Comparison of ENCODE assay signal across 8 mouse cellular contexts in genomic region chr8:85298600-85299433, GRCm38 (mm10). TPM values are rescaled to one million over a fixed set of nuclear protein-coding genes. Genes with fewer than 3 reads are reported as not detected.
DNase-seq lines count a peak whose midpoint lies in the region; ATAC-seq and TF ChIP-seq lines count a peak whose summit lies in the region.

No protein-coding gene starts in this region.

- H3K9me3 ChIP-seq in CH12.LX (replicated peaks; ENCODE audit: low read length), result no peaks in the 10 kb centered on the region
- no peaks in the 10 kb centered on the region for H3K9me3 ChIP-seq in embryonic facial prominence, embryonic 12.5 days
- no peaks in the 10 kb centered on the region for H3K9me3 ChIP-seq in hindbrain, embryonic 11.5 days (ENCODE audit: control insufficient read depth, low read length)
- no peaks in the 10 kb centered on the region for H3K9me3 ChIP-seq in limb, embryonic 12.5 days
- no peaks in the 10 kb centered on the region for H3K9me3 ChIP-seq in midbrain, embryonic 14.5 days (ENCODE audit: control insufficient read depth, low read length)

- no peak for TF ChIP-seq POLR2A in cerebellum, adult 2 months (IDR thresholded peaks at IDR 0.05; ENCODE audit: borderline replicate concordance, insufficient read depth, low read length)
- no peak for TF ChIP-seq POLR2A in CH12.LX (IDR thresholded peaks at IDR 0.05; ENCODE audit: low read depth, low read length)

- under 1% methylated on average over 52 of the region's 53 CpGs for WGBS in cerebellum, adult 2 months
- WGBS in embryonic facial prominence, embryonic 12.5 days, result under 1% methylated on average over 53 of the region's 53 CpGs
- under 1% methylated on average over 47 of the region's 53 CpGs for WGBS in hindbrain, embryonic 11.5 days
- WGBS in limb, embryonic 12.5 days, result under 1% methylated on average over 53 of the region's 53 CpGs
- WGBS in midbrain, embryonic 14.5 days, result under 1% methylated on average over 53 of the region's 53 CpGs

- H3K9ac ChIP-seq in CH12.LX (ENCODE audit: insufficient read depth, low read depth), result peak overlapping the region; percentile 79
- peak overlapping the region; percentile 82 for H3K9ac ChIP-seq in embryonic facial prominence, embryonic 12.5 days
- peak overlapping the region; percentile 92 for H3K9ac ChIP-seq in hindbrain, embryonic 11.5 days (ENCODE audit: low read depth, low read length)
- H3K9ac ChIP-seq in limb, embryonic 12.5 days (replicated peaks), result peak overlapping the region; percentile 91
- H3K9ac ChIP-seq in midbrain, embryonic 14.5 days (replicated peaks; ENCODE audit: low read length), result peak overlapping the region; percentile 87

- dilution Hi-C loops in CH12.LX (cut with MboI; ENCODE audit: extremely low pct_ligation_motif_present, extremely low pct_unique_long_range_greater_than_20kb, low sequenced_read_pairs), result no loop called here

- no peak for TF ChIP-seq RAD21 in CH12.LX (IDR thresholded peaks at IDR 0.05; ENCODE audit: low read depth, low read length)

- in situ Hi-C loops in CH12.LX (cut with MboI; ENCODE audit: low pct_ligation_motif_present, low pct_unique_long_range_greater_than_20kb, low sequenced_read_pairs), result no loop called here

- H3K27ac ChIP-seq in cerebellum, adult 2 months (ENCODE audit: insufficient read depth, low read length), result no peak overlapping the region; the same call in 1 of the 2 replicates
- peak overlapping the region; percentile 22; the same call in 1 of the 2 replicates for H3K27ac ChIP-seq in CH12.LX (ENCODE audit: insufficient read depth, low read depth)
- peak overlapping the region; percentile 97 for H3K27ac ChIP-seq in embryonic facial prominence, embryonic 12.5 days
- peak overlapping the region; percentile 94 for H3K27ac ChIP-seq in hindbrain, embryonic 11.5 days (ENCODE audit: low read depth, low read length)
- peak overlapping the region; percentile 95 for H3K27ac ChIP-seq in limb, embryonic 12.5 days
- peak overlapping the region; percentile 95 for H3K27ac ChIP-seq in midbrain, embryonic 14.5 days (replicated peaks; ENCODE audit: low read depth, low read length)

- no peaks in the 10 kb centered on the region for H3K27me3 ChIP-seq in cerebellum, adult 2 months (ENCODE audit: control insufficient read depth, insufficient read depth, low read length)
- H3K27me3 ChIP-seq in CH12.LX (replicated peaks), result no peaks in the 10 kb centered on the region
- H3K27me3 ChIP-seq in embryonic facial prominence, embryonic 12.5 days, result no peaks in the 10 kb centered on the region
- H3K27me3 ChIP-seq in hindbrain, embryonic 11.5 days (ENCODE audit: control insufficient read depth, insufficient read depth, low read length), result no peaks in the 10 kb centered on the region
- no peaks in the 10 kb centered on the region for H3K27me3 ChIP-seq in limb, embryonic 12.5 days
- no peaks in the 10 kb centered on the region for H3K27me3 ChIP-seq in midbrain, embryonic 14.5 days (ENCODE audit: control insufficient read depth, insufficient read depth, low read length)

- peak in 1 of 2 experiments; percentile 12 for DNase-seq in cerebellum, adult 2 months
- DNase-seq in cerebellum, postnatal 36 days, result no peak
- DNase-seq in CH12.LX (ENCODE audit: extremely low read depth), result peak; percentile 81
- DNase-seq in hindbrain, embryonic 11.5 days (ENCODE audit: low spot score), result peak; percentile 31
- DNase-seq in midbrain, embryonic 14.5 days, result peak; percentile 39

- H3K79me2 ChIP-seq in CH12.LX (replicated peaks; ENCODE audit: control insufficient read depth, extremely low read depth, insufficient read depth, poor library complexity, severe bottlenecking), result peaks cover 66% of the 10 kb centered on the region

- no peak for TF ChIP-seq CTCF in cerebellum, adult 2 months (IDR thresholded peaks at IDR 0.05; ENCODE audit: borderline replicate concordance, insufficient read depth, low read depth, low read length)
- TF ChIP-seq CTCF in CH12.LX (conservative IDR thresholded peaks at IDR 0.05 in 1 of 2, IDR thresholded peaks at IDR 0.05 in 1 of 2; ENCODE audit: low read depth in 2 of 2, low read length in 2 of 2), result no peak

- H3K36me3 ChIP-seq in CH12.LX (replicated peaks in 1 of 2; ENCODE audit: control insufficient read depth in 1 of 2, insufficient read depth in 1 of 2, low read length in 1 of 2), result peaks cover 10 to 33% of the 10 kb centered on the region in 2 experiments
- H3K36me3 ChIP-seq in embryonic facial prominence, embryonic 12.5 days, result peaks cover 14% of the 10 kb centered on the region
- H3K36me3 ChIP-seq in hindbrain, embryonic 11.5 days (ENCODE audit: control insufficient read depth, insufficient read depth, low read length), result 0 out of 2 replicates have a peak, but pooled peaks cover 2% of the 10 kb centered on the region
- peaks cover 24% of the 10 kb centered on the region for H3K36me3 ChIP-seq in limb, embryonic 12.5 days
- peaks cover 15% of the 10 kb centered on the region for H3K36me3 ChIP-seq in midbrain, embryonic 14.5 days (ENCODE audit: control insufficient read depth, insufficient read depth, low read length)

- peak overlapping the region; percentile 37 for H3K4me2 ChIP-seq in CH12.LX (ENCODE audit: insufficient read depth, low read depth, poor library complexity, severe bottlenecking)
- H3K4me2 ChIP-seq in embryonic facial prominence, embryonic 12.5 days (replicated peaks), result peak overlapping the region; percentile 71
- peak overlapping the region; percentile 83 for H3K4me2 ChIP-seq in hindbrain, embryonic 11.5 days (replicated peaks; ENCODE audit: low read depth, low read length)
- H3K4me2 ChIP-seq in limb, embryonic 12.5 days, result peak overlapping the region; percentile 85
- H3K4me2 ChIP-seq in midbrain, embryonic 14.5 days (ENCODE audit: low read length), result peak overlapping the region; percentile 60

- H3K4me3 ChIP-seq in cerebellum, adult 2 months (replicated peaks; ENCODE audit: insufficient read depth, low read depth, low read length), result peak overlapping the region; percentile 91
- H3K4me3 ChIP-seq in CH12.LX (replicated peaks in 1 of 3; ENCODE audit: low read depth in 2 of 3, low read length in 2 of 3, poor library complexity in 1 of 3), result peak overlapping the region; percentile 93 to 100 (median 98)
- peak overlapping the region; percentile 97 for H3K4me3 ChIP-seq in embryonic facial prominence, embryonic 12.5 days
- H3K4me3 ChIP-seq in hindbrain, embryonic 11.5 days (ENCODE audit: low read depth, low read length), result peak overlapping the region; percentile 85
- peak overlapping the region; percentile 95 for H3K4me3 ChIP-seq in limb, embryonic 12.5 days (replicated peaks)
- H3K4me3 ChIP-seq in midbrain, embryonic 14.5 days (replicated peaks; ENCODE audit: low read depth, low read length), result peak overlapping the region; percentile 93

- TF ChIP-seq EP300 in CH12.LX (IDR thresholded peaks at IDR 0.05; ENCODE audit: low read length), result no peak

- H3K4me1 ChIP-seq in cerebellum, adult 2 months (ENCODE audit: control insufficient read depth, insufficient read depth, low read length), result no peaks in the 10 kb centered on the region
- peaks cover 0 to 55% of the 10 kb centered on the region in 2 experiments; a peak in 2 of 4 replicates for H3K4me1 ChIP-seq in CH12.LX (ENCODE audit: control insufficient read depth in 1 of 2, insufficient read depth in 2 of 2)
- H3K4me1 ChIP-seq in embryonic facial prominence, embryonic 12.5 days, result peaks cover 21% of the 10 kb centered on the region
- H3K4me1 ChIP-seq in hindbrain, embryonic 11.5 days (replicated peaks; ENCODE audit: control insufficient read depth, insufficient read depth, low read length), result peaks cover 5% of the 10 kb centered on the region
- H3K4me1 ChIP-seq in limb, embryonic 12.5 days (replicated peaks), result peaks cover 29% of the 10 kb centered on the region
- H3K4me1 ChIP-seq in midbrain, embryonic 14.5 days (ENCODE audit: control insufficient read depth, insufficient read depth, low read length), result peaks cover 27% of the 10 kb centered on the region

- no peak for ATAC-seq in embryonic facial prominence, embryonic 12.5 days (ENCODE audit: insufficient number of reproducible peaks, insufficient read depth, low FRiP score, low TSS enrichment)
- peak; percentile 59 for ATAC-seq in hindbrain, embryonic 11.5 days (ENCODE audit: low FRiP score)
- 0 out of 2 replicates have a peak, but pooled peaks have one; percentile 32 for ATAC-seq in limb, embryonic 12.5 days (ENCODE audit: insufficient number of reproducible peaks, insufficient read depth, low FRiP score, low TSS enrichment, low read depth)
- peak; percentile 29 for ATAC-seq in midbrain, embryonic 14.5 days (ENCODE audit: low FRiP score, low TSS enrichment)
- no peak for ATAC-seq in cerebellum, adult (ENCODE audit: insufficient number of reproducible peaks, low FRiP score, low TSS enrichment)

TF ChIP-seq in CH12.LX, 34 proteins besides CTCF, POLR2A, EP300 and RAD21 (continues in another document):
- TF ChIP-seq TCF12 (IDR thresholded peaks at IDR 0.05; ENCODE audit: low read depth, low read length) (no peak), NELFE (IDR thresholded peaks at IDR 0.05; ENCODE audit: low read depth, low read length) (no peak), SIN3A (IDR thresholded peaks at IDR 0.05; ENCODE audit: low read length) (no peak; the same call in 1 of the 2 replicates), E2F4 (IDR thresholded peaks at IDR 0.05; ENCODE audit: insufficient replicate concordance, low read depth, low read length) (no peak), MYC (IDR thresholded peaks at IDR 0.05; ENCODE audit: low read depth, low read length) (no peak), ZKSCAN1 (IDR thresholded peaks at IDR 0.05; ENCODE audit: borderline replicate concordance, low read depth, low read length) (no peak)

RNA-seq across cellular contexts. Expression of gene Orc6, which starts 0.6 kb away (rescaled TPM):
- 34.4 and 35.6 TPM in 2 replicates for polyA plus RNA-seq in cerebellum, adult 2 months (2012; rRNA removed)
- 97.2 and 121 TPM in 2 replicates for total RNA-seq in CH12.LX (2012; rRNA removed)
- 238 and 242 TPM in 2 replicates for total RNA-seq in CH12.LX (2014; rRNA removed)
- 134 and 140 TPM in 2 replicates for polyA plus RNA-seq in CH12.LX (2012; ENCODE audit: insufficient read length, low read depth)
- polyA plus RNA-seq in embryonic facial prominence, embryonic 12.5 days (2016; fragmentation: Nextera tagmentation; extraction: Ambion mirVana), result 118 and 124 TPM in 2 replicates
- polyA plus RNA-seq in hindbrain, embryonic 11.5 days (2014; fragmentation: Nextera tagmentation; extraction: Ambion mirVana), result 125 and 127 TPM in 2 replicates
- polyA plus RNA-seq in limb, embryonic 12.5 days (2016; fragmentation: Nextera tagmentation; extraction: Ambion mirVana), result 132 TPM in 2 replicates
- 77.0 and 77.5 TPM in 2 replicates for polyA plus RNA-seq in midbrain, embryonic 14.5 days (2014; fragmentation: Nextera tagmentation; extraction: Ambion mirVana)

RNA-seq across cellular contexts. Expression of gene Vps35, which starts 0.8 kb away (rescaled TPM):
- 75.2 and 78.6 TPM in 2 replicates for polyA plus RNA-seq in cerebellum, adult 2 months (2012; rRNA removed)
- total RNA-seq in CH12.LX (2012; rRNA removed) (79.8 and 85.9 TPM in 2 replicates), CH12.LX (2014; rRNA removed) (163 and 197 TPM in 2 replicates)
- 92.5 and 99.2 TPM in 2 replicates for polyA plus RNA-seq in CH12.LX (2012; ENCODE audit: insufficient read length, low read depth)
- polyA plus RNA-seq in embryonic facial prominence, embryonic 12.5 days (2016; fragmentation: Nextera tagmentation; extraction: Ambion mirVana), result 141 and 150 TPM in 2 replicates
- polyA plus RNA-seq in hindbrain, embryonic 11.5 days (2014; fragmentation: Nextera tagmentation; extraction: Ambion mirVana), result 174 and 194 TPM in 2 replicates
- polyA plus RNA-seq in limb, embryonic 12.5 days (2016; fragmentation: Nextera tagmentation; extraction: Ambion mirVana), result 138 and 140 TPM in 2 replicates
- polyA plus RNA-seq in midbrain, embryonic 14.5 days (2014; fragmentation: Nextera tagmentation; extraction: Ambion mirVana), result 155 and 182 TPM in 2 replicates

Comparison
In these comparisons a context has a peak if more than half of its experiments do, and no peak if none do; other contexts are left out.
1. DNase-seq: peak in CH12.LX (single experiment), hindbrain, embryonic 11.5 days (single experiment) and midbrain, embryonic 14.5 days (single experiment); none in cerebellum, postnatal 36 days (0 of 2).
2. ATAC-seq: peak in hindbrain, embryonic 11.5 days (single experiment), limb, embryonic 12.5 days (single experiment) and midbrain, embryonic 14.5 days (single experiment); none in embryonic facial prominence, embryonic 12.5 days (single experiment) and cerebellum, adult (single experiment).
3. Peak in every context shown above with its lines, with median percentiles within 50 percentile points of each other: H3K4me3 ChIP-seq, H3K4me2 ChIP-seq and H3K9ac ChIP-seq.